ENCODE assay signal across 18 mouse cellular contexts in genomic region chr11:101525936-101526595, GRCm38 (mm10). TPM values are rescaled to one million over a fixed set of nuclear protein-coding genes. Genes with fewer than 3 reads are reported as not detected.
DNase-seq lines count a peak whose midpoint lies in the region; ATAC-seq and TF ChIP-seq lines count a peak whose summit lies in the region.
"Had no signal": no experiment of that assay in that cellular context is flagged by ENCODE, and none has a peak within 500 bp of the region (broad histone marks: within the 10 kb centered on the region; RNA-seq: fewer than 3 reads in every experiment).

No protein-coding gene starts in this region.

- no peak for TF ChIP-seq CTCF in forebrain, postnatal 0 days (IDR thresholded peaks at IDR 0.05; ENCODE audit: low read depth)

- H3K27ac ChIP-seq in kidney, embryonic 15.5 days: no peak overlapping the region
- H3K27ac ChIP-seq in forebrain, postnatal 0 days (ENCODE audit: low read depth, low read length): 0 out of 2 replicates have a peak overlapping the region, but pooled peaks have one; percentile 5
- H3K27ac ChIP-seq: embryonic facial prominence, embryonic 13.5 days; gastrocnemius, adult 2 months; heart, embryonic 15.5 days; kidney, postnatal 0 days; limb, embryonic 15.5 days had no signal

- H3K4me1 ChIP-seq in kidney, embryonic 15.5 days: no peaks in the 10 kb centered on the region
- no peaks in the 10 kb centered on the region; the same call in 1 of the 2 replicates for H3K4me1 ChIP-seq in forebrain, postnatal 0 days (ENCODE audit: insufficient read depth)
- H3K4me1 ChIP-seq: embryonic facial prominence, embryonic 13.5 days; heart, embryonic 15.5 days; limb, embryonic 15.5 days had no signal

- H3K4me3 ChIP-seq in kidney, embryonic 15.5 days (replicated peaks): no peak overlapping the region
- no peak overlapping the region for H3K4me3 ChIP-seq in forebrain, postnatal 0 days (ENCODE audit: low read depth, low read length)
- H3K4me3 ChIP-seq: embryonic facial prominence, embryonic 13.5 days; gastrocnemius, adult 2 months; heart, embryonic 15.5 days; limb, embryonic 15.5 days had no signal

- peak; percentile 9 for DNase-seq in kidney, adult 18-20 months
- peak; percentile 74 for DNase-seq in brain, adult 2 months (ENCODE audit: low read depth, low spot score)
- DNase-seq in forebrain, postnatal 0 days: peak; percentile 90
- DNase-seq in layer of hippocampus, postnatal 25 days (ENCODE audit: extremely low spot score in 1 of 2, low spot score in 1 of 2): peak; percentile 33
- no peak for DNase-seq in lung, postnatal 36 days
- DNase-seq in lung, adult 18-20 months: no peak
- DNase-seq: adrenal gland, postnatal 36 days; cerebellum, adult 9-10 months; gastrocnemius, adult 2 months; midbrain, embryonic 14.5 days; thymus, postnatal 14 days had no signal

- no peaks in the 10 kb centered on the region for H3K9me3 ChIP-seq in kidney, embryonic 15.5 days (replicated peaks)
- H3K9me3 ChIP-seq in forebrain, postnatal 0 days (ENCODE audit: low read length): no peaks in the 10 kb centered on the region
- H3K9me3 ChIP-seq: embryonic facial prominence, embryonic 13.5 days; heart, embryonic 15.5 days; limb, embryonic 15.5 days had no signal

- no peaks in the 10 kb centered on the region for H3K27me3 ChIP-seq in kidney, embryonic 15.5 days
- H3K27me3 ChIP-seq in forebrain, postnatal 0 days (ENCODE audit: insufficient read depth, low read length): no peaks in the 10 kb centered on the region
- H3K27me3 ChIP-seq: embryonic facial prominence, embryonic 13.5 days; heart, embryonic 15.5 days; limb, embryonic 15.5 days had no signal

- no peak for ATAC-seq in kidney, embryonic 15.5 days (replicated peaks; ENCODE audit: low FRiP score)
- peak; percentile 94 for ATAC-seq in forebrain, postnatal 0 days
- no peak for ATAC-seq in monocyte, adult 5-6 weeks (replicated peaks; ENCODE audit: insufficient number of reproducible peaks, low FRiP score, low TSS enrichment, poor library complexity, severe bottlenecking)
- ATAC-seq: lung, postnatal 0 days had no signal

- WGBS in kidney, embryonic 15.5 days: 92% methylated on average over 9 of the region's 9 CpGs
- WGBS in forebrain, postnatal 0 days: 51% methylated on average over 9 of the region's 9 CpGs

- no peak overlapping the region for H3K4me2 ChIP-seq in kidney, embryonic 15.5 days
- H3K4me2 ChIP-seq in forebrain, postnatal 0 days (ENCODE audit: low read depth): no peak overlapping the region
- H3K4me2 ChIP-seq: embryonic facial prominence, embryonic 13.5 days; heart, embryonic 15.5 days; limb, embryonic 15.5 days had no signal

- H3K36me3 ChIP-seq in kidney, embryonic 15.5 days: peaks cover 82% of the 10 kb centered on the region
- H3K36me3 ChIP-seq in forebrain, postnatal 0 days (ENCODE audit: insufficient read depth): no peaks in the 10 kb centered on the region

- no peak overlapping the region for H3K9ac ChIP-seq in kidney, embryonic 15.5 days
- no peak overlapping the region for H3K9ac ChIP-seq in forebrain, postnatal 0 days
- H3K9ac ChIP-seq: embryonic facial prominence, embryonic 13.5 days; heart, embryonic 15.5 days; limb, embryonic 15.5 days had no signal

RNA-seq across cellular contexts. Expression of gene Brca1, which starts 25.7 kb away (rescaled TPM):
- 12.9 and 14.4 TPM in 2 replicates for polyA plus RNA-seq in kidney, embryonic 15.5 days (2015; fragmentation: Nextera tagmentation; extraction: Ambion mirVana)
- total RNA-seq in forebrain, postnatal 0 days (2014; rRNA removed): 3.3 and 4.2 TPM in 2 replicates
- 1.3 and 1.7 TPM in 2 replicates for polyA plus RNA-seq in forebrain, postnatal 0 days (2015; fragmentation: Nextera tagmentation; extraction: Ambion mirVana)
- total RNA-seq in layer of hippocampus, postnatal 25 days (2021): 1 to 10 TPM in 1 of 2 experiments, under 1 TPM in 1; 0.94 to 1.1 TPM
- 2.9 to 8.0 TPM (median 5.2 TPM) in 3 replicates for total RNA-seq in monocyte, adult 5-6 weeks (2017)

RNA-seq across cellular contexts. Expression of gene Nbr1, which starts 25.9 kb away (rescaled TPM):
- polyA plus RNA-seq in kidney, embryonic 15.5 days (2015; fragmentation: Nextera tagmentation; extraction: Ambion mirVana): 74.8 and 76.4 TPM in 2 replicates
- total RNA-seq in forebrain, postnatal 0 days (2014; rRNA removed): 121 and 141 TPM in 2 replicates
- 54.9 and 64.7 TPM in 2 replicates for polyA plus RNA-seq in forebrain, postnatal 0 days (2015; fragmentation: Nextera tagmentation; extraction: Ambion mirVana)
- total RNA-seq in layer of hippocampus, postnatal 25 days (2021): 100 to 1,000 TPM; 128 to 142 TPM
- total RNA-seq in monocyte, adult 5-6 weeks (2017): 67.9 to 104 TPM (median 83.1 TPM) in 3 replicates

RNA-seq across cellular contexts. Expression of gene Tmem106a, which starts 56.0 kb away (rescaled TPM):
- polyA plus RNA-seq in kidney, embryonic 15.5 days (2015; fragmentation: Nextera tagmentation; extraction: Ambion mirVana): 5.5 and 5.8 TPM in 2 replicates
- 0.77 and 3.5 TPM in 2 replicates for total RNA-seq in forebrain, postnatal 0 days (2014; rRNA removed)
- 2.5 and 3.4 TPM in 2 replicates for polyA plus RNA-seq in forebrain, postnatal 0 days (2015; fragmentation: Nextera tagmentation; extraction: Ambion mirVana)
- 1 to 10 TPM in 1 of 2 experiments, under 1 TPM in 1; 0.63 to 1.1 TPM for total RNA-seq in layer of hippocampus, postnatal 25 days (2021)
- total RNA-seq in monocyte, adult 5-6 weeks (2017): 10.7 to 18.1 TPM (median 15.4 TPM) in 3 replicates

Comparison
In these comparisons a context has a peak if more than half of its experiments do, and no peak if none do; other contexts are left out.
1. DNase-seq: peak in kidney, adult 18-20 months (single experiment), brain, adult 2 months (single experiment), forebrain, postnatal 0 days (single experiment) and layer of hippocampus, postnatal 25 days (2 of 2); none in lung, postnatal 36 days (single experiment) and lung, adult 18-20 months (0 of 2).